Mouse (Mus musculus) kidney, adult 2 months (tissue): ENCODE results near the gene 2610528J11Rik. TPM values are rescaled to one million over a fixed set of nuclear protein-coding genes. Genes with fewer than 3 reads are reported as not detected.

ENCODE experiments used
- DNase-seq: peaks from one replicate; pipeline ENCODE4 v3.0.0; 2021
- H3K27ac ChIP-seq: fragments of 200-500 bp; 2 replicates; pipeline ENCODE4 v1.5.1; 2012; ENCODE audit warnings: low read depth, low read length, control low read depth, inconsistent platforms; ENCODE audit not compliant: insufficient read depth
- H3K27me3 ChIP-seq: fragments of 200-500 bp; replicated peaks from 2 replicates; pipeline ENCODE4 v1.6.1; 2012; ENCODE audit warnings: mild to moderate bottlenecking, moderate library complexity, low read length, inconsistent platforms; ENCODE audit not compliant: control insufficient read depth, insufficient read depth
- H3K36me3 ChIP-seq: fragments of 200-500 bp; 2 replicates; pipeline ENCODE4 v1.6.1; 2012; ENCODE audit warnings: mild to moderate bottlenecking, moderate library complexity, low read length, inconsistent platforms; ENCODE audit not compliant: control insufficient read depth, insufficient read depth
- H3K4me1 ChIP-seq: fragments of 200-500 bp; 2 replicates; pipeline ENCODE4 v1.6.1; 2011; ENCODE audit warnings: low read length; ENCODE audit not compliant: control insufficient read depth, insufficient read depth
- H3K4me3 ChIP-seq: fragments of 200-500 bp; 2 replicates; pipeline ENCODE4 v1.5.1; 2011; ENCODE audit warnings: mild to moderate bottlenecking, low read depth, low read length, control low read depth; ENCODE audit not compliant: insufficient read depth
- CTCF ChIP-seq: fragments of 200-500 bp; conservative IDR thresholded peaks from 2 replicates; pipeline ENCODE4 v1.5.1; 2011; ENCODE audit warnings: low read depth, mild to moderate bottlenecking, control low read depth, low read length, moderate library complexity, mixed read lengths; ENCODE audit not compliant: insufficient read depth, insufficient read length
- POLR2A ChIP-seq: fragments of 200-500 bp; IDR thresholded peaks from one replicate; pipeline ENCODE4 v1.6.1; 2011; ENCODE audit warnings: low read depth, low read length, control low read depth
- WGBS: fragments of 180-500 bp; shearing (Covaris S2); methylation state at CpG from one replicate; pipeline ENCODE4 v1.1.7; 2018; 5-methylcytosine and 5-hydroxymethylcytosine counted together
- polyA plus RNA-seq: library from polyadenylated mRNA; depleted of rRNA; stranded (reverse); fragments of >200 nt; gene quantifications from 2 replicates; pipeline ENCODE4 v1.2.3, GENCODE M21; 2012; rRNA removed

Gene 2610528J11Rik
- polyA plus RNA-seq, 1 experiment = 182 TPM

GRCm38 (mm10) chr4:118579313-118579712, 52.5 kb downstream of the 2610528J11Rik start:
- 45% methylated on average over 13 of the region's 13 CpGs for WGBS
- TF ChIP-seq CTCF = peak; percentile 45
- no peak for TF ChIP-seq POLR2A
- H3K4me1 ChIP-seq = no peaks in the 10 kb centered on the region
- H3K27ac ChIP-seq = no peak overlapping the region
- H3K4me3 ChIP-seq = no peak overlapping the region
- H3K36me3 ChIP-seq = no peaks in the 10 kb centered on the region
- no peaks in the 10 kb centered on the region for H3K27me3 ChIP-seq
- DNase-seq = no peak

Other genes starting within 250 kb of the 2610528J11Rik start
- gene Ptprf, start 235.6 kb upstream of the 2610528J11Rik start, polyA plus RNA-seq = 89.9 and 114 TPM in 2 replicates
- gene Szt2, start 117.7 kb upstream of the 2610528J11Rik start, polyA plus RNA-seq = 20.1 and 23.7 TPM in 2 replicates
- gene Med8, start 117.7 kb upstream of the 2610528J11Rik start, polyA plus RNA-seq = 27.6 and 31.0 TPM in 2 replicates
- gene Elovl1, start 98.9 kb upstream of the 2610528J11Rik start, polyA plus RNA-seq = 303 and 333 TPM in 2 replicates
- 3.1 and 3.6 TPM in 2 replicates for gene Cdc20, start 89.6 kb upstream of the 2610528J11Rik start, polyA plus RNA-seq
- gene Mpl, start 69.5 kb upstream of the 2610528J11Rik start, polyA plus RNA-seq = 0.03 and 0.11 TPM in 2 replicates
- gene Tie1, start 36.9 kb upstream of the 2610528J11Rik start, polyA plus RNA-seq = 44.5 and 51.8 TPM in 2 replicates
- gene Tmem125, start 17.0 kb downstream of the 2610528J11Rik start, polyA plus RNA-seq = 30.3 and 44.7 TPM in 2 replicates
- gene Cfap57, start 93.8 kb downstream of the 2610528J11Rik start, polyA plus RNA-seq = 0.06 and 0.08 TPM in 2 replicates
- gene Ebna1bp2, start 93.8 kb downstream of the 2610528J11Rik start, polyA plus RNA-seq = 24.0 and 29.4 TPM in 2 replicates
- gene Olfr62, start 132.0 kb downstream of the 2610528J11Rik start, polyA plus RNA-seq = not detected in 2 replicates
- gene Olfr1342, start 165.8 kb downstream of the 2610528J11Rik start, polyA plus RNA-seq = not detected in 2 replicates
- not detected in 2 replicates for gene Olfr1341, start 176.5 kb downstream of the 2610528J11Rik start, polyA plus RNA-seq
- not detected in 2 replicates for gene Olfr1340, start 193.1 kb downstream of the 2610528J11Rik start, polyA plus RNA-seq
- gene Olfr1339, start 205.2 kb downstream of the 2610528J11Rik start, polyA plus RNA-seq = not detected in 2 replicates
- gene Olfr1338, start 231.7 kb downstream of the 2610528J11Rik start, polyA plus RNA-seq = not detected in 2 replicates